Mouse (Mus musculus): ENCODE measurements at regions not wholly inside any gene's neighbourhood (a gene's known extent, or its start where the extent isn't known, plus 50 kb on each side); places are given as distances from the start of the nearest gene placed in this dataset.

- no peak for ATAC-seq (ENCODE audit: insufficient number of reproducible peaks, insufficient read depth, low FRiP score, low read depth)
- Histone ChIP-seq H3K9ac (ENCODE audit: low read length) (no peak overlapping the region), H3K9me3 (ENCODE audit: control insufficient read depth, low read length) (no peaks in the 10 kb centered on the region), H3K4me3 (ENCODE audit: control insufficient read depth in 1 of 2, insufficient read depth in 1 of 2, low read depth in 1 of 2, low read length in 2 of 2) (no peak overlapping the region), H3K36me3 (ENCODE audit: control insufficient read depth, insufficient read depth, low read length) (no peaks in the 10 kb centered on the region), H3K27ac (replicated peaks in 1 of 2; ENCODE audit: control insufficient read depth in 1 of 2, insufficient read depth in 1 of 2, low read depth in 2 of 2, low read length in 2 of 2) (no peak overlapping the region), H3K27me3 (ENCODE audit: control insufficient read depth, insufficient read depth, low read length) (no peaks in the 10 kb centered on the region), H3K4me2 (ENCODE audit: low read length) (no peak overlapping the region), H3K4me1 (ENCODE audit: control insufficient read depth in 2 of 2, insufficient read depth in 2 of 2, low read length in 2 of 2) (no peaks in the 10 kb centered on the region)
These were observed 125.3 kb upstream of the Ndst4 start for GRCm38 (mm10) chr3:125278605-125279004.

GRCm38 (mm10) chr3:125279007-125279406 is 124.9 kb upstream of the Ndst4 start:
- H3K4me1 ChIP-seq (ENCODE audit: control insufficient read depth in 2 of 2, insufficient read depth in 2 of 2, low read length in 2 of 2) = no peaks in the 10 kb centered on the region
- H3K4me3 ChIP-seq (ENCODE audit: control insufficient read depth in 1 of 2, insufficient read depth in 1 of 2, low read depth in 1 of 2, low read length in 2 of 2) = no peak overlapping the region
- ATAC-seq (ENCODE audit: insufficient number of reproducible peaks, insufficient read depth, low FRiP score, low read depth) = no peak
- H3K4me2 ChIP-seq (ENCODE audit: low read length) = no peak overlapping the region
- no peak overlapping the region for H3K9ac ChIP-seq (ENCODE audit: low read length)
- no peak overlapping the region for H3K27ac ChIP-seq (replicated peaks in 1 of 2; ENCODE audit: control insufficient read depth in 1 of 2, insufficient read depth in 1 of 2, low read depth in 2 of 2, low read length in 2 of 2)
- H3K27me3 ChIP-seq (ENCODE audit: control insufficient read depth, insufficient read depth, low read length) = no peaks in the 10 kb centered on the region
- no peaks in the 10 kb centered on the region for H3K36me3 ChIP-seq (ENCODE audit: control insufficient read depth, insufficient read depth, low read length)
- H3K9me3 ChIP-seq (ENCODE audit: control insufficient read depth, low read length) = no peaks in the 10 kb centered on the region
- WGBS = 83% methylated on average over 2 of the region's 2 CpGs

GRCm38 (mm10) chr3:125279610-125280009 is 124.3 kb upstream of the Ndst4 start:
- Histone ChIP-seq H3K9ac (ENCODE audit: low read length) (no peak overlapping the region), H3K27me3 (ENCODE audit: control insufficient read depth, insufficient read depth, low read length) (no peaks in the 10 kb centered on the region), H3K27ac (replicated peaks in 1 of 2; ENCODE audit: control insufficient read depth in 1 of 2, insufficient read depth in 1 of 2, low read depth in 2 of 2, low read length in 2 of 2) (no peak overlapping the region), H3K4me3 (ENCODE audit: control insufficient read depth in 1 of 2, insufficient read depth in 1 of 2, low read depth in 1 of 2, low read length in 2 of 2) (no peak overlapping the region), H3K9me3 (ENCODE audit: control insufficient read depth, low read length) (no peaks in the 10 kb centered on the region), H3K36me3 (ENCODE audit: control insufficient read depth, insufficient read depth, low read length) (no peaks in the 10 kb centered on the region), H3K4me2 (ENCODE audit: low read length) (no peak overlapping the region), H3K4me1 (ENCODE audit: control insufficient read depth in 2 of 2, insufficient read depth in 2 of 2, low read length in 2 of 2) (no peaks in the 10 kb centered on the region)
- no peak for ATAC-seq (ENCODE audit: insufficient number of reproducible peaks, insufficient read depth, low FRiP score, low read depth)

GRCm38 (mm10) chr3:125288598-125288997 is 115.3 kb upstream of the Ndst4 start:
- H3K27me3 ChIP-seq (ENCODE audit: control insufficient read depth, insufficient read depth, low read length) = no peaks in the 10 kb centered on the region
- no peaks in the 10 kb centered on the region for H3K36me3 ChIP-seq (ENCODE audit: control insufficient read depth, insufficient read depth, low read length)
- H3K4me1 ChIP-seq (ENCODE audit: control insufficient read depth in 2 of 2, insufficient read depth in 2 of 2, low read length in 2 of 2) = no peaks in the 10 kb centered on the region
- no peak overlapping the region for H3K4me2 ChIP-seq (ENCODE audit: low read length)
- 77% methylated on average over 1 of the region's 1 CpGs for WGBS
- no peak overlapping the region for H3K27ac ChIP-seq (replicated peaks in 1 of 2; ENCODE audit: control insufficient read depth in 1 of 2, insufficient read depth in 1 of 2, low read depth in 2 of 2, low read length in 2 of 2)
- H3K9ac ChIP-seq (ENCODE audit: low read length) = no peak overlapping the region
- no peaks in the 10 kb centered on the region for H3K9me3 ChIP-seq (ENCODE audit: control insufficient read depth, low read length)
- ATAC-seq (ENCODE audit: insufficient number of reproducible peaks, insufficient read depth, low FRiP score, low read depth) = no peak
- H3K4me3 ChIP-seq (ENCODE audit: control insufficient read depth in 1 of 2, insufficient read depth in 1 of 2, low read depth in 1 of 2, low read length in 2 of 2) = no peak overlapping the region

- no peak overlapping the region for H3K9ac ChIP-seq (ENCODE audit: low read length)
- no peaks in the 10 kb centered on the region for H3K4me1 ChIP-seq (ENCODE audit: control insufficient read depth in 2 of 2, insufficient read depth in 2 of 2, low read length in 2 of 2)
- H3K9me3 ChIP-seq (ENCODE audit: control insufficient read depth, low read length) = no peaks in the 10 kb centered on the region
- no peak overlapping the region for H3K4me3 ChIP-seq (ENCODE audit: control insufficient read depth in 1 of 2, insufficient read depth in 1 of 2, low read depth in 1 of 2, low read length in 2 of 2)
- 64% methylated on average over 3 of the region's 3 CpGs for WGBS
- H3K36me3 ChIP-seq (ENCODE audit: control insufficient read depth, insufficient read depth, low read length) = no peaks in the 10 kb centered on the region
- H3K27me3 ChIP-seq (ENCODE audit: control insufficient read depth, insufficient read depth, low read length) = no peaks in the 10 kb centered on the region
- no peak overlapping the region for H3K4me2 ChIP-seq (ENCODE audit: low read length)
- no peak overlapping the region for H3K27ac ChIP-seq (replicated peaks in 1 of 2; ENCODE audit: control insufficient read depth in 1 of 2, insufficient read depth in 1 of 2, low read depth in 2 of 2, low read length in 2 of 2)
- no peak for ATAC-seq (ENCODE audit: insufficient number of reproducible peaks, insufficient read depth, low FRiP score, low read depth)
These were observed 114.4 kb upstream of the Ndst4 start for GRCm38 (mm10) chr3:125289355-125289933.

- no peak for ATAC-seq (ENCODE audit: insufficient number of reproducible peaks, insufficient read depth, low FRiP score, low read depth)
- WGBS = 60% methylated on average over 1 of the region's 1 CpGs
- no peak overlapping the region for H3K4me2 ChIP-seq (ENCODE audit: low read length)
These were observed 97.2 kb upstream of the Ndst4 start for GRCm38 (mm10) chr3:125306675-125307074.

GRCm38 (mm10) chr3:125327079-125327478 is 76.8 kb upstream of the Ndst4 start:
- Histone ChIP-seq H3K4me1 (ENCODE audit: control insufficient read depth in 2 of 2, insufficient read depth in 2 of 2, low read length in 2 of 2) (no peaks in the 10 kb centered on the region), H3K4me3 (ENCODE audit: control insufficient read depth in 1 of 2, insufficient read depth in 1 of 2, low read depth in 1 of 2, low read length in 2 of 2) (no peak overlapping the region)

More at GRCm38 (mm10) chr3:125306675-125307074, 97.2 kb upstream of the Ndst4 start:
- no peak overlapping the region for H3K27ac ChIP-seq (replicated peaks in 1 of 2; ENCODE audit: control insufficient read depth in 1 of 2, insufficient read depth in 1 of 2, low read depth in 2 of 2, low read length in 2 of 2)
- H3K36me3 ChIP-seq (ENCODE audit: control insufficient read depth, insufficient read depth, low read length) = no peaks in the 10 kb centered on the region
- H3K9me3 ChIP-seq (ENCODE audit: control insufficient read depth, low read length) = no peaks in the 10 kb centered on the region
- no peak overlapping the region for H3K9ac ChIP-seq (ENCODE audit: low read length)
- H3K4me1 ChIP-seq (ENCODE audit: control insufficient read depth in 2 of 2, insufficient read depth in 2 of 2, low read length in 2 of 2) = no peaks in the 10 kb centered on the region
- no peak overlapping the region for H3K4me3 ChIP-seq (ENCODE audit: control insufficient read depth in 1 of 2, insufficient read depth in 1 of 2, low read depth in 1 of 2, low read length in 2 of 2)
- no peaks in the 10 kb centered on the region for H3K27me3 ChIP-seq (ENCODE audit: control insufficient read depth, insufficient read depth, low read length)

GRCm38 (mm10) chr3:125337423-125337822 is 66.5 kb upstream of the Ndst4 start:
- WGBS = 70% methylated on average over 3 of the region's 3 CpGs

More at GRCm38 (mm10) chr3:125327079-125327478, 76.8 kb upstream of the Ndst4 start:
- Histone ChIP-seq H3K36me3 (ENCODE audit: control insufficient read depth, insufficient read depth, low read length) (no peaks in the 10 kb centered on the region), H3K4me2 (ENCODE audit: low read length) (no peak overlapping the region), H3K9me3 (ENCODE audit: control insufficient read depth, low read length) (no peaks in the 10 kb centered on the region), H3K9ac (ENCODE audit: low read length) (no peak overlapping the region), H3K27ac (replicated peaks in 1 of 2; ENCODE audit: control insufficient read depth in 1 of 2, insufficient read depth in 1 of 2, low read depth in 2 of 2, low read length in 2 of 2) (no peak overlapping the region), H3K27me3 (ENCODE audit: control insufficient read depth, insufficient read depth, low read length) (no peaks in the 10 kb centered on the region)
- ATAC-seq (ENCODE audit: insufficient number of reproducible peaks, insufficient read depth, low FRiP score, low read depth) = no peak

More at GRCm38 (mm10) chr3:125337423-125337822, 66.5 kb upstream of the Ndst4 start:
- Histone ChIP-seq H3K4me2 (ENCODE audit: low read length) (no peak overlapping the region), H3K9ac (ENCODE audit: low read length) (no peak overlapping the region), H3K27me3 (ENCODE audit: control insufficient read depth, insufficient read depth, low read length) (no peaks in the 10 kb centered on the region), H3K9me3 (ENCODE audit: control insufficient read depth, low read length) (no peaks in the 10 kb centered on the region), H3K4me3 (ENCODE audit: control insufficient read depth in 1 of 2, insufficient read depth in 1 of 2, low read depth in 1 of 2, low read length in 2 of 2) (no peak overlapping the region), H3K36me3 (ENCODE audit: control insufficient read depth, insufficient read depth, low read length) (no peaks in the 10 kb centered on the region), H3K4me1 (ENCODE audit: control insufficient read depth in 2 of 2, insufficient read depth in 2 of 2, low read length in 2 of 2) (no peaks in the 10 kb centered on the region), H3K27ac (replicated peaks in 1 of 2; ENCODE audit: control insufficient read depth in 1 of 2, insufficient read depth in 1 of 2, low read depth in 2 of 2, low read length in 2 of 2) (no peak overlapping the region)
- no peak for ATAC-seq (ENCODE audit: insufficient number of reproducible peaks, insufficient read depth, low FRiP score, low read depth)

Measured in heart, embryonic 14.5 days (tissue).